Mouse (Mus musculus): Measurements from ENCODE around the gene Dvl1. TPM values are rescaled to one million over a fixed set of nuclear protein-coding genes. Genes with fewer than 3 reads are reported as not detected.
A peak's percentile ranks its signal among the peaks of the same experiment; 100 is the strongest.

The Dvl1 gene
- total RNA-seq, 2 experiments from 2014 or later = 62.3 to 87.0 TPM

DNA sequence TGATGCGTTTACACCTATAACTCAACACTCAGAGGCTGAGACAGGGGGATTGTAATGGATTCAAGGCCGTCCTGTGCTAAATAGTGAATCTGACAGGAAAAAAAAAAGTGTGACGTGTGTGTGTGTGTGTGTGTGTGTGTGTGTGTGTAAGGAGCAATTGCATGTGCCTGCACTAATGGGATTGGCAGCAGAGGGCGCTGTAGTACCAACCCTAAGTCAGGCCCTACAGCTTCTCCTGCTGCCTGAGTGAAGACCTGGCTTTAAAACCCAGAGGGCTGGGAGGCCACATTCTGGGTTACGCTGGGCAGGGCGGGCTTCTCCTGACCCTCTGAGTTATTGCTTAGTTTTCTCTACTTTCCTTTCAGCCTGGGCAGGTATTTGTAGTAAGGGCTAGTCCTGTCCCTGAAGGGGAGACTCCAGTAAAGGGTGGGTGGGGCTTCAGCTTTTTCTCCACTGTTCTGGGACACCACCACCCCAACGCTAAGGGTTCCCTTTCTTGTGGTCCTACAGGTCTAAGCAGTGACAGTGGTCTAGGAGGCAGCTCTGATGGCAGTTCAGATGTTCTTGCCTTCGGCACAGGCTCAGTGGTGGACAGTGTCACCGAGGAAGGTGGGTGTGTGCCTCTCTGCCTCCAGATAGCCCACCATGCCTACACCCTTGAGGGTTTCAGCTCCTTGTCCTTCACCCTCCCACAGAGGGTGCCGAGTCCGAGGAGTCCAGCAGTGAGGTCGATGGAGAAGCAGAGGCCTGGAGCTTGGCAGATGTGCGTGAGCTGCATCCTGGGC is 57.3 kb downstream of the Dvl1 start:
- peak in 1 of 2 experiments; percentile 18 for DNase-seq (ENCODE audit: low spot score in 2 of 2)

DNA sequence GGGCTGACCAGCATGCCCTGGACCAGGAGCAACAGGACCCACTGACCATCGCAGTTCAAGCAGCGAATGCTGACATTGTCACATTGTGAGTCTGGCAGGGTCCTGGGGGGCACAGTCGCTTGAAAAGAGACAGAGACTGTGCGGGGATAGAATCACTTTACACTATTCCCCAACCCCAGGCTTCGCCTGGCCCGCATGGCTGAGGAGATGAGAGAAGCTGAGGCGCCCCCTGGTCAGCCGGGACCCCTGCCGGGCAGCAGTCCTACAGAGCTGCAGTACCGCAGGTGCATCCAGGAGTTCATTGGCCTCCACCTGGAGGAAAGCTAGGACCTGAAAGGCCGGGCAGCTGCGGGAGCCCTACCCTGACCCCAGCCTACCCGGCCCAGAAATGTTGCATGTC is 58.4 kb downstream of the Dvl1 start:
- DNase-seq (ENCODE audit: low spot score in 2 of 2) = peak in 1 of 2 experiments; percentile 17

DNA sequence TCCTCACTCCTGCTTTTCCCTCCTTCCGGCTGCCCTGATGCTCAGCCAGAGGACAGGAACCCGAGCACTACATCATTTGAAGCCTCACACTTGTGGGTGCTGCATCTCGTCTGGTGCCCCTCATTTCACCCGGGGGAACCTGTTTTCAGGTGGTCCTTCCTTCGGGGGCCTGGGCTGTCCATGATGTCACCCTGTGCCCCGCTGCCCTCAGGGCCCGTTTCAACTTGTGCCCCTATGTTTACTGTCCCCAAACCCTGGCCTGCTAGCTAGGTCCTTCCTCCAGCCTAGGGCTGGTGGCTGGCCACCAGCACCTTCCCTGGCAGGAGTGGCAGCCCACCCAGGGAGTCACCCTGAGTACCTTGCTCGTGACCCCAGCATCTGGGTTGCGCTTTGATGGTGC is 58.9 kb downstream of the Dvl1 start:
- peak in 1 of 2 experiments; percentile 16 for DNase-seq (ENCODE audit: low spot score in 2 of 2)

DNA sequence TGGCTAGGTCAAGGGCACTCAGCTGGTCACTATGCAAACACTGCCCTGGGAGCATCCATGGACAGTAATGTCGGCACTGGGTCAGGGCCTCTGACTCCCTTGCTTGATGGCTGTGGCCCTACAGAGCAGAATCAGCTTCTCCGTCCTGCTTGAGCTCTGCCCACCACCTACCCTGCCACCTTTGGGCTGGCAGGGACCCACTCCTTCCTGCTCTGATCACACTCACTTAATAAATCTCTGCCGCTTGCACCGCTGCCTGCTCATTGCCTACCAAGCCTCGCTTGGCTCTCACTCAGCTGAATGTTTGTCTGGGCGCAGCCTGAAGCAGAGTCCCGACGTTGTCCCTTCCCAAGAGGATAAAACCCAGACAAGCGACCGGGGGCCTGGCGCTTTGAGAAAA is 59.8 kb downstream of the Dvl1 start:
- peak; percentile 1 to 15 for DNase-seq (ENCODE audit: low spot score in 2 of 2)

DNA sequence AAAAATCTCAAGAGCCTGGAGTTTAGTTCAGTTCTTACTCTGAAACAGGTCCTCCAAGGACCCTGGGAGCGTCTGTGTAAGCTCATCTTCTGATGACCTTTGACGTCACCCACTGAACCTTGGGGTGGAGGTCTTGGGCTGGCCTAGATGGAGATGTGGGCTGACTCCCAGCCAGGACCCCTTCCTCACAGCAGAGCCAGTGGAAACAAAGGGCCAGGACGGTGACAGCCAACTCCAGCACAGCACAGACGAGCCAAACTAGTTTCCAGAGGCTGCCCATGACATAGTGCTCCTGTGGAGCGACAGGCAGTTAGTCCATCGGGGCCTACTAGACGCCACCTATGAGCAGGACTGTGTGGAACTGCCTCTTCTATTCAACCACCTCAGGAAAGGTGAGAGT is 61.1 kb downstream of the Dvl1 start:
- DNase-seq (ENCODE audit: low spot score in 2 of 2) = peak; percentile 1 to 13

DNA sequence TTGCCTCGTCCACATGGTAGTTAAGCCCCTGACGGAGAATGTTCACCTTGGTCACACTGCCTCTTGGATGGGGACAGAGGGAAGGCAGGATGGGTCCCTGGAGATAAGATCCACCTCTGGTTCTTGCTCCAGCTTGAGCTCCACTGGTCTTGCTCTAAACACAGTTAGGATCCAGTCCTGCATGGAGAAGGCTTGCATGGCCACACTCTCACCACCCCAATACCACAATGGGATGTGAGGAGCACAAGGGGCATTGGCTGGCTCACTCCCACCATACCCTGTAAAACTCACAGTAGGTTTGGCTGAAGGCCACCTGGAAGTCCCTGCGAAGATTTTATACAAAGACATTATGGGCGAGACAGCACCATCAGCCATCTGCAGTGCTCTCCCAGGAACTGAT is 61.5 kb downstream of the Dvl1 start:
- no peak for DNase-seq (ENCODE audit: low spot score in 2 of 2)

Other genes starting within 250 kb of the Dvl1 start
- gene Slc35e2, start 246.0 kb upstream of the Dvl1 start, total RNA-seq (2021) = 10 to 100 TPM; 28.6 to 35.7 TPM
- gene Cdk11b, start 222.5 kb upstream of the Dvl1 start, total RNA-seq (2021) = 10 to 100 TPM; 56.8 to 62.0 TPM
- not detected for gene Gm10563, start 202.0 kb upstream of the Dvl1 start, total RNA-seq (2021)
- gene Mmp23, start 194.0 kb upstream of the Dvl1 start, total RNA-seq (2021) = 10 to 100 TPM in 1 of 2 experiments, 1 to 10 TPM in 1; 5.6 to 12.8 TPM
- gene Mib2, start 178.2 kb upstream of the Dvl1 start, total RNA-seq (2021) = 10 to 100 TPM; 57.1 to 59.7 TPM
- 10 to 100 TPM; 31.5 to 48.1 TPM for gene Fndc10, start 153.1 kb upstream of the Dvl1 start, total RNA-seq (2021)
- 100 to 1,000 TPM in 1 of 2 experiments, 10 to 100 TPM in 1; 92.0 to 105 TPM for gene Ssu72, start 142.6 kb upstream of the Dvl1 start, total RNA-seq (2021)
- under 1 TPM; 0.48 to 0.89 TPM for gene Tmem240, start 112.6 kb upstream of the Dvl1 start, total RNA-seq (2021)
- gene Atad3a, start 86.3 kb upstream of the Dvl1 start, total RNA-seq (2021) = 10 to 100 TPM; 96.2 to 99.8 TPM
- 10 to 100 TPM in 1 of 2 experiments, 1 to 10 TPM in 1; 3.8 to 12.3 TPM for gene Vwa1, start 72.7 kb upstream of the Dvl1 start, total RNA-seq (2021)
- gene Tmem88b, start 61.5 kb upstream of the Dvl1 start, total RNA-seq (2021) = under 1 TPM; 0.56 to 0.70 TPM
- not detected for gene Ankrd65, start 57.0 kb upstream of the Dvl1 start, total RNA-seq (2021)
- 100 to 1,000 TPM; 143 to 148 TPM for gene Mrpl20, start 44.5 kb upstream of the Dvl1 start, total RNA-seq (2021)
- gene Ccnl2, start 34.9 kb upstream of the Dvl1 start, total RNA-seq (2021) = 100 to 1,000 TPM; 112 to 146 TPM
- 100 to 1,000 TPM; 142 to 164 TPM for gene Aurkaip1, start 16.1 kb upstream of the Dvl1 start, total RNA-seq (2021)
- 10 to 100 TPM; 40.0 to 43.1 TPM for gene Mxra8, start 7.7 kb upstream of the Dvl1 start, total RNA-seq (2021)
- under 1 TPM; 0.27 to 0.42 TPM for gene Tas1r3, start 16.0 kb downstream of the Dvl1 start, total RNA-seq (2021)
- 10 to 100 TPM; 16.9 to 17.5 TPM for gene Cptp, start 22.0 kb downstream of the Dvl1 start, total RNA-seq (2021)
- 10 to 100 TPM; 26.4 to 29.7 TPM for gene Ints11, start 22.1 kb downstream of the Dvl1 start, total RNA-seq (2021)
- 10 to 100 TPM; 28.1 to 32.8 TPM for gene Pusl1, start 44.4 kb downstream of the Dvl1 start, total RNA-seq (2021)
- 10 to 100 TPM; 17.2 to 19.3 TPM for gene Acap3, start 44.4 kb downstream of the Dvl1 start, total RNA-seq (2021)
- gene Ube2j2, start 96.4 kb downstream of the Dvl1 start, total RNA-seq (2021) = 10 to 100 TPM; 75.5 to 85.8 TPM
- gene C1qtnf12, start 114.9 kb downstream of the Dvl1 start, total RNA-seq (2021) = 10 to 100 TPM; 69.5 to 94.3 TPM
- gene B3galt6, start 145.2 kb downstream of the Dvl1 start, total RNA-seq (2021) = 1 to 10 TPM; 5.9 to 6.1 TPM
- gene Sdf4, start 145.5 kb downstream of the Dvl1 start, total RNA-seq (2021) = 100 to 1,000 TPM; 227 to 290 TPM
- under 1 TPM; 0.29 to 0.66 TPM for gene Tnfrsf4, start 166.4 kb downstream of the Dvl1 start, total RNA-seq (2021)
- gene Tnfrsf18, start 178.8 kb downstream of the Dvl1 start, total RNA-seq (2021) = not detected
- under 1 TPM in 1 of 2 experiments, not detected in 1; 0.35 TPM for gene Ttll10, start 212.0 kb downstream of the Dvl1 start, total RNA-seq (2021)

Measured in adrenal gland, adult 18-20 months (tissue).